Mouse (Mus musculus): ENCODE measurements around the gene Fam186b. TPM values are rescaled to one million over a fixed set of nuclear protein-coding genes. Genes with fewer than 3 reads are reported as not detected.

The Fam186b gene
- polyA plus RNA-seq, 1 experiment from 2014 or later = 0.24 TPM

GRCm38 (mm10) chr15:99226090-99226489 lies 69.6 kb downstream of the Fam186b start:
- peaks cover 20% of the 10 kb centered on the region for H3K4me1 ChIP-seq (ENCODE audit: control insufficient read depth, insufficient read depth, low read length)
- no peak overlapping the region for H3K4me3 ChIP-seq (ENCODE audit: low read length)
- no peaks in the 10 kb centered on the region for H3K9me3 ChIP-seq (ENCODE audit: control insufficient read depth, low read length)
- peaks cover 69% of the 10 kb centered on the region for H3K27me3 ChIP-seq (replicated peaks; ENCODE audit: control insufficient read depth, insufficient read depth, low read length)
- H3K4me2 ChIP-seq (ENCODE audit: low read depth, low read length) = no peak overlapping the region
- no peak overlapping the region for H3K9ac ChIP-seq (ENCODE audit: low read depth, low read length)
- no peak for ATAC-seq
- WGBS = 31% methylated on average over 14 of the region's 14 CpGs
- no peak overlapping the region for H3K27ac ChIP-seq (ENCODE audit: low read length)
- H3K36me3 ChIP-seq (ENCODE audit: control insufficient read depth, insufficient read depth, low read length) = no peaks in the 10 kb centered on the region

GRCm38 (mm10) chr15:99225081-99225810 lies 70.4 kb downstream of the Fam186b start:
- ATAC-seq = 0 out of 2 replicates have a peak, but pooled peaks have one; percentile 1
- Histone ChIP-seq H3K4me2 (ENCODE audit: low read depth, low read length) (peak overlapping the region; percentile 87), H3K4me1 (ENCODE audit: control insufficient read depth, insufficient read depth, low read length) (peaks cover 20% of the 10 kb centered on the region), H3K36me3 (ENCODE audit: control insufficient read depth, insufficient read depth, low read length) (no peaks in the 10 kb centered on the region), H3K27me3 (replicated peaks; ENCODE audit: control insufficient read depth, insufficient read depth, low read length) (peaks cover 66% of the 10 kb centered on the region), H3K9ac (ENCODE audit: low read depth, low read length) (no peak overlapping the region), H3K4me3 (ENCODE audit: low read length) (peak overlapping the region; percentile 54), H3K27ac (ENCODE audit: low read length) (no peak overlapping the region), H3K9me3 (ENCODE audit: control insufficient read depth, low read length) (no peaks in the 10 kb centered on the region)
- under 1% methylated on average over 22 of the region's 22 CpGs for WGBS

GRCm38 (mm10) chr15:99224208-99224911 lies 71.3 kb downstream of the Fam186b start, which contains the start of gene Kcnh3:
TSS of gene Kcnh3 (plus strand) at chr15:99224861.
- peak within 1 kb of the TSS; percentile 87 for H3K4me2 ChIP-seq (ENCODE audit: low read depth, low read length)
- H3K9me3 ChIP-seq (ENCODE audit: control insufficient read depth, low read length) = no peaks in the 10 kb centered on the region
- 1% methylated on average over 62 of the region's 66 CpGs for WGBS
- H3K27ac ChIP-seq (ENCODE audit: low read length) = no peak within 1 kb of the TSS
- H3K27me3 ChIP-seq (replicated peaks; ENCODE audit: control insufficient read depth, insufficient read depth, low read length) = peaks cover 61% of the 10 kb centered on the region
- ATAC-seq = peak; percentile 54
- peaks cover 20% of the 10 kb centered on the region for H3K4me1 ChIP-seq (ENCODE audit: control insufficient read depth, insufficient read depth, low read length)
- H3K9ac ChIP-seq (ENCODE audit: low read depth, low read length) = peak within 1 kb of the TSS; percentile 59
- H3K4me3 ChIP-seq (ENCODE audit: low read length) = peak within 1 kb of the TSS; percentile 54
- H3K36me3 ChIP-seq (ENCODE audit: control insufficient read depth, insufficient read depth, low read length) = no peaks in the 10 kb centered on the region

- Histone ChIP-seq H3K4me2 (ENCODE audit: low read depth, low read length) (peak overlapping the region; percentile 87), H3K27ac (ENCODE audit: low read length) (no peak overlapping the region), H3K36me3 (ENCODE audit: control insufficient read depth, insufficient read depth, low read length) (no peaks in the 10 kb centered on the region), H3K27me3 (replicated peaks; ENCODE audit: control insufficient read depth, insufficient read depth, low read length) (peaks cover 59% of the 10 kb centered on the region), H3K9me3 (ENCODE audit: control insufficient read depth, low read length) (no peaks in the 10 kb centered on the region), H3K4me3 (ENCODE audit: low read length) (peak overlapping the region; percentile 54), H3K4me1 (ENCODE audit: control insufficient read depth, insufficient read depth, low read length) (peaks cover 20% of the 10 kb centered on the region), H3K9ac (ENCODE audit: low read depth, low read length) (peak overlapping the region; percentile 59)
- under 1% methylated on average over 41 of the region's 46 CpGs for WGBS
- ATAC-seq = 0 out of 2 replicates have a peak, but pooled peaks have one; percentile 21
Measured at GRCm38 (mm10) chr15:99223585-99224207, 72.0 kb downstream of the Fam186b start.

- Histone ChIP-seq H3K27me3 (replicated peaks; ENCODE audit: control insufficient read depth, insufficient read depth, low read length) (peaks cover 57% of the 10 kb centered on the region), H3K4me1 (ENCODE audit: control insufficient read depth, insufficient read depth, low read length) (peaks cover 20% of the 10 kb centered on the region), H3K4me3 (ENCODE audit: low read length) (peak overlapping the region; percentile 54), H3K27ac (ENCODE audit: low read length) (no peak overlapping the region), H3K4me2 (ENCODE audit: low read depth, low read length) (peak overlapping the region; percentile 87), H3K36me3 (ENCODE audit: control insufficient read depth, insufficient read depth, low read length) (no peaks in the 10 kb centered on the region), H3K9ac (ENCODE audit: low read depth, low read length) (peak overlapping the region; percentile 59; the same call in 1 of the 2 replicates), H3K9me3 (ENCODE audit: control insufficient read depth, low read length) (no peaks in the 10 kb centered on the region)
- ATAC-seq = no peak
- WGBS = 5% methylated on average over 18 of the region's 18 CpGs
Measured at GRCm38 (mm10) chr15:99222794-99223584, 72.7 kb downstream of the Fam186b start.

GRCm38 (mm10) chr15:99221315-99221952 lies 74.3 kb downstream of the Fam186b start:
- Histone ChIP-seq H3K27me3 (replicated peaks; ENCODE audit: control insufficient read depth, insufficient read depth, low read length) (peaks cover 41% of the 10 kb centered on the region), H3K4me2 (ENCODE audit: low read depth, low read length) (no peak overlapping the region), H3K36me3 (ENCODE audit: control insufficient read depth, insufficient read depth, low read length) (no peaks in the 10 kb centered on the region), H3K9ac (ENCODE audit: low read depth, low read length) (no peak overlapping the region), H3K9me3 (ENCODE audit: control insufficient read depth, low read length) (no peaks in the 10 kb centered on the region), H3K4me1 (ENCODE audit: control insufficient read depth, insufficient read depth, low read length) (peaks cover 20% of the 10 kb centered on the region), H3K27ac (ENCODE audit: low read length) (no peak overlapping the region), H3K4me3 (ENCODE audit: low read length) (no peak overlapping the region)
- 12% methylated on average over 8 of the region's 8 CpGs for WGBS
- no peak for ATAC-seq

Other genes with a start within 250 kb of the Fam186b start
- gene Prph, start 240.7 kb downstream of the Fam186b start, polyA plus RNA-seq (2015; fragmentation: Nextera tagmentation; extraction: Ambion mirVana) = 35.0 and 38.4 TPM in 2 replicates
- gene Troap, start 221.3 kb downstream of the Fam186b start, polyA plus RNA-seq (2015; fragmentation: Nextera tagmentation; extraction: Ambion mirVana) = 20.2 and 25.4 TPM in 2 replicates
- 0.09 and 0.17 TPM in 2 replicates for gene C1ql4, start 208.1 kb downstream of the Fam186b start, polyA plus RNA-seq (2015; fragmentation: Nextera tagmentation; extraction: Ambion mirVana)
- gene Dnajc22, start 202.7 kb downstream of the Fam186b start, polyA plus RNA-seq (2015; fragmentation: Nextera tagmentation; extraction: Ambion mirVana) = 45.0 and 45.4 TPM in 2 replicates
- 18.1 and 20.9 TPM in 2 replicates for gene Spats2, start 170.0 kb downstream of the Fam186b start, polyA plus RNA-seq (2015; fragmentation: Nextera tagmentation; extraction: Ambion mirVana)
- 0.39 and 0.56 TPM in 2 replicates for gene Kcnh3, start 71.0 kb downstream of the Fam186b start, polyA plus RNA-seq (2015; fragmentation: Nextera tagmentation; extraction: Ambion mirVana)
- gene Mcrs1, start 43.9 kb downstream of the Fam186b start, polyA plus RNA-seq (2015; fragmentation: Nextera tagmentation; extraction: Ambion mirVana) = 124 and 128 TPM in 2 replicates
- 29.8 and 34.8 TPM in 2 replicates for gene Prpf40b, start 801 bp downstream of the Fam186b start, polyA plus RNA-seq (2015; fragmentation: Nextera tagmentation; extraction: Ambion mirVana)
- gene Fmnl3, start 74.6 kb upstream of the Fam186b start, polyA plus RNA-seq (2015; fragmentation: Nextera tagmentation; extraction: Ambion mirVana) = 10.6 and 10.8 TPM in 2 replicates
- 726 and 829 TPM in 2 replicates for gene Tmbim6, start 97.0 kb upstream of the Fam186b start, polyA plus RNA-seq (2015; fragmentation: Nextera tagmentation; extraction: Ambion mirVana)
- gene Nckap5l, start 161.9 kb upstream of the Fam186b start, polyA plus RNA-seq (2015; fragmentation: Nextera tagmentation; extraction: Ambion mirVana) = 5.8 and 6.5 TPM in 2 replicates
- 14.3 and 16.2 TPM in 2 replicates for gene Bcdin3d, start 178.8 kb upstream of the Fam186b start, polyA plus RNA-seq (2015; fragmentation: Nextera tagmentation; extraction: Ambion mirVana)
- 0.91 and 1.1 TPM in 2 replicates for gene Faim2, start 232.3 kb upstream of the Fam186b start, polyA plus RNA-seq (2015; fragmentation: Nextera tagmentation; extraction: Ambion mirVana)